Mouse (Mus musculus) CH12.LX (cell line): ENCODE data around the gene Coq10b.

Experiments
- HCFC1 ChIP-seq: IDR thresholded peaks from 2 replicates; pipeline ENCODE4 v1.6.1; 2012; ENCODE audit warnings: low read depth, mild to moderate bottlenecking, inconsistent platforms, low read length, improper control_type of control experiment
- TBP ChIP-seq: conservative IDR thresholded peaks from 2 replicates; pipeline ENCODE4 v1.6.1; 2011; ENCODE audit warnings: low read depth, low read length, improper control_type of control experiment
- TCF12 ChIP-seq: IDR thresholded peaks from 2 replicates; pipeline ENCODE4 v1.6.1; 2014; ENCODE audit warnings: low read depth, mild to moderate bottlenecking, inconsistent platforms, low read length, improper control_type of control experiment

- no peak for TF ChIP-seq TBP
- no peak; the same call in 1 of the 2 replicates for TF ChIP-seq TCF12
- no peak for TF ChIP-seq HCFC1
Observed at GRCm38 (mm10) chr1:55053005-55053404, 435 bp downstream of the Coq10b start.
